Mouse (Mus musculus) heart, postnatal 0 days (tissue): ENCODE data around the gene Adat3.

Source experiments
- CTCF ChIP-seq: IDR thresholded peaks from 2 replicates; pipeline ENCODE4 v1.5.1; 2016; ENCODE audit warnings: antibody characterized with exemption, control low read depth, low read depth
- EP300 ChIP-seq: IDR thresholded peaks from 2 replicates; pipeline ENCODE4 v1.6.1; 2016; ENCODE audit warnings: antibody characterized with exemption, low read depth

DNA sequence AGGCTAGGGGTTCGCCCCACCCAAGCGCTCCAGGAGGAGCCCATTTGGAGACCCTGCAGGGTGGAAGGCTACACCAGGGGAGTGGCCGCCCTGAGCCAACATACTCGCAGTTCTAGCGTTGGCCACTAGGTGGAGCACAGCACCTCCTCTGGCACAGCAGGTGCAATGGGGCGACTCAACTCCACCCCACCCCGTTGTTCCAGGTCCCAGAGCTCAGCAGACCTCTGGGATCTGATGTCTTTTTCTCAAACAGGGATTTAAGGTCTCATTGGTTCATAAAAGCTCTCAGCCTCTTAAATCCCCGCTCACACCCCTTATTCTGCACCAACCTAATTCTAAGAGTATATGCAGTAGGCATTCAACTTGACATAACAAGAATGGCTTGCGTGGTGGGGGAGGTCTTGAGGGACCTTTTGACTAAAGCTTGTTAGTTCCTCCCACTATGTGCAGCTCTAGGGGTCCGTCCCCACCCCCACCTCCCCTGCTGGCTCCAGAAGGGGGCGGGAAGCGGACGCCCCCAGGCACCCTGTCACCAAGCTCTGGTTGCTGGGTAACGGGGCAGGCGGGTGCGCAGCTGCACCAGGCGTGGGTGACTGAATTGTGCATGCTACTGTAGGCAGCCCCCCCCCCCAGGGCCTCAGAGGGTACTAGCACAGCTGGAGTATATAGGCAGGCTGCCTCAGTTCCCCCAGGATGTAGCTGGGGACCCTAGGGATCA lies 36.1 kb upstream of the Adat3 start:
- TF ChIP-seq CTCF: peak; percentile 93
- TF ChIP-seq EP300: no peak
